In genomic region chr11:101225331-101226064, GRCm38 (mm10) we compare ENCODE assay signal across 8 mouse cellular contexts. TPM values are rescaled to one million over a fixed set of nuclear protein-coding genes. Genes with fewer than 3 reads are reported as not detected.
DNase-seq lines count a peak whose midpoint lies in the region; ATAC-seq and TF ChIP-seq lines count a peak whose summit lies in the region.

No protein-coding gene starts in this region.

- H3K4me1 ChIP-seq in embryonic fibroblast, embryonic 13.5 days (ENCODE audit: control insufficient read depth, insufficient read depth, low read length) = no peaks in the 10 kb centered on the region; the same call in 1 of the 2 replicates
- H3K4me1 ChIP-seq in limb, embryonic 13.5 days = peaks cover 20% of the 10 kb centered on the region
- H3K4me1 ChIP-seq in neural tube, embryonic 14.5 days (ENCODE audit: control insufficient read depth, insufficient read depth, low read length) = peaks cover 4% of the 10 kb centered on the region; the same call in 1 of the 2 replicates

- no peaks in the 10 kb centered on the region for H3K27me3 ChIP-seq in limb, embryonic 13.5 days
- H3K27me3 ChIP-seq in neural tube, embryonic 14.5 days (ENCODE audit: control insufficient read depth, insufficient read depth, low read length) = no peaks in the 10 kb centered on the region

- no peaks in the 10 kb centered on the region for H3K36me3 ChIP-seq in limb, embryonic 13.5 days
- no peaks in the 10 kb centered on the region for H3K36me3 ChIP-seq in neural tube, embryonic 14.5 days (ENCODE audit: control insufficient read depth, insufficient read depth, low read length)

- H3K4me3 ChIP-seq in left cerebral cortex, adult 2 months = peak overlapping the region; percentile 85
- H3K4me3 ChIP-seq in embryonic fibroblast, embryonic 13.5 days (ENCODE audit: insufficient read depth, low read length) = peak overlapping the region; percentile 49
- peak overlapping the region; percentile 87 for H3K4me3 ChIP-seq in limb, embryonic 13.5 days
- H3K4me3 ChIP-seq in neural tube, embryonic 14.5 days (ENCODE audit: low read depth, low read length) = peak overlapping the region; percentile 82

- ATAC-seq in limb, embryonic 13.5 days (ENCODE audit: low FRiP score, low read depth) = no peak
- ATAC-seq in neural tube, embryonic 14.5 days (ENCODE audit: low read depth) = no peak

- no peaks in the 10 kb centered on the region for H3K9me3 ChIP-seq in limb, embryonic 13.5 days
- no peaks in the 10 kb centered on the region for H3K9me3 ChIP-seq in neural tube, embryonic 14.5 days (ENCODE audit: control insufficient read depth, low read length)

- intact Hi-C loops in left cerebral cortex, adult 2 months (cut with DNase I) = no loop called here
- intact Hi-C loops in left cerebral cortex, postnatal 36 days (cut with DNase I) = no loop called here

- WGBS in limb, embryonic 13.5 days = 20% methylated on average over 25 of the region's 25 CpGs
- WGBS in neural tube, embryonic 14.5 days = 20% methylated on average over 25 of the region's 25 CpGs

- H3K4me2 ChIP-seq in limb, embryonic 13.5 days (replicated peaks) = peak overlapping the region; percentile 80
- peak overlapping the region; percentile 92 for H3K4me2 ChIP-seq in neural tube, embryonic 14.5 days (ENCODE audit: low read depth, low read length)

- peak overlapping the region; percentile 83 for H3K9ac ChIP-seq in limb, embryonic 13.5 days
- peak overlapping the region; percentile 76 for H3K9ac ChIP-seq in neural tube, embryonic 14.5 days (replicated peaks; ENCODE audit: low read depth, low read length)

- no peak for DNase-seq in left cerebral cortex, adult 2 months (ENCODE audit: extremely low spot score in 1 of 2, low spot score in 2 of 2)
- DNase-seq in left cerebral cortex, postnatal 36 days (ENCODE audit: low spot score in 2 of 2) = no peak
- no peak for DNase-seq in thymus, postnatal 36 days
- DNase-seq in left cerebral cortex, adult 18-20 months (ENCODE audit: low spot score in 2 of 2) = no peak
- no peak for DNase-seq in thymus, postnatal 14 days

- TF ChIP-seq POLR2A in embryonic fibroblast, embryonic 13.5 days (IDR thresholded peaks at IDR 0.05; ENCODE audit: low read depth, low read length) = no peak

- peak overlapping the region; percentile 80 for H3K27ac ChIP-seq in left cerebral cortex, adult 2 months
- H3K27ac ChIP-seq in embryonic fibroblast, embryonic 13.5 days (ENCODE audit: insufficient read depth, low read length) = no peak overlapping the region
- H3K27ac ChIP-seq in limb, embryonic 13.5 days = no peak overlapping the region
- H3K27ac ChIP-seq in neural tube, embryonic 14.5 days (ENCODE audit: low read depth, low read length) = peak overlapping the region; percentile 39

- TF ChIP-seq CTCF in left cerebral cortex, adult 2 months (IDR thresholded peaks at IDR 0.05) = no peak
- TF ChIP-seq CTCF in embryonic fibroblast, embryonic 13.5 days (IDR thresholded peaks at IDR 0.05; ENCODE audit: borderline replicate concordance, insufficient read depth, low read length) = no peak

RNA-seq across cellular contexts. Expression of gene Ezh1, which starts 0.8 kb away (rescaled TPM):
- total RNA-seq in left cerebral cortex, adult 2 months (2021) = 10 to 100 TPM; 56.9 to 62.1 TPM
- total RNA-seq in left cerebral cortex, postnatal 36 days (2021) = 10 to 100 TPM; 47.8 to 52.1 TPM
- 13.9 and 14.4 TPM in 2 replicates for polyA plus RNA-seq in embryonic fibroblast, embryonic 13.5 days (2011; ENCODE audit: insufficient read length, low read depth, missing spikeins)
- 14.6 and 17.5 TPM in 2 replicates for polyA plus RNA-seq in limb, embryonic 13.5 days (2015; fragmentation: Nextera tagmentation; extraction: Ambion mirVana)
- polyA plus RNA-seq in neural tube, embryonic 14.5 days (2014; fragmentation: Nextera tagmentation; extraction: Ambion mirVana) = 28.4 and 30.7 TPM in 2 replicates
- total RNA-seq in left cerebral cortex, adult 18-20 months (2021) = 10 to 100 TPM; 55.7 to 62.7 TPM

RNA-seq across cellular contexts. Expression of gene Ramp2, which starts 20.3 kb away (rescaled TPM):
- 10 to 100 TPM; 35.7 to 40.8 TPM for total RNA-seq in left cerebral cortex, adult 2 months (2021)
- 10 to 100 TPM; 33.2 to 39.4 TPM for total RNA-seq in left cerebral cortex, postnatal 36 days (2021)
- 2.3 and 2.7 TPM in 2 replicates for polyA plus RNA-seq in embryonic fibroblast, embryonic 13.5 days (2011; ENCODE audit: insufficient read length, low read depth, missing spikeins)
- 72.9 and 74.7 TPM in 2 replicates for polyA plus RNA-seq in limb, embryonic 13.5 days (2015; fragmentation: Nextera tagmentation; extraction: Ambion mirVana)
- 63.1 and 103 TPM in 2 replicates for polyA plus RNA-seq in neural tube, embryonic 14.5 days (2014; fragmentation: Nextera tagmentation; extraction: Ambion mirVana)
- total RNA-seq in left cerebral cortex, adult 18-20 months (2021) = 10 to 100 TPM; 31.4 to 37.8 TPM

RNA-seq across cellular contexts. Expression of gene Vps25, which starts 28.0 kb away (rescaled TPM):
- 10 to 100 TPM; 59.3 to 61.0 TPM for total RNA-seq in left cerebral cortex, adult 2 months (2021)
- total RNA-seq in left cerebral cortex, postnatal 36 days (2021) = 10 to 100 TPM; 62.0 to 63.0 TPM
- 99.4 and 135 TPM in 2 replicates for polyA plus RNA-seq in embryonic fibroblast, embryonic 13.5 days (2011; ENCODE audit: insufficient read length, low read depth, missing spikeins)
- 104 and 109 TPM in 2 replicates for polyA plus RNA-seq in limb, embryonic 13.5 days (2015; fragmentation: Nextera tagmentation; extraction: Ambion mirVana)
- 121 and 134 TPM in 2 replicates for polyA plus RNA-seq in neural tube, embryonic 14.5 days (2014; fragmentation: Nextera tagmentation; extraction: Ambion mirVana)
- 10 to 100 TPM; 56.8 to 65.8 TPM for total RNA-seq in left cerebral cortex, adult 18-20 months (2021)

RNA-seq across cellular contexts. Expression of gene Wnk4, which starts 34.9 kb away (rescaled TPM):
- total RNA-seq in left cerebral cortex, adult 2 months (2021) = 1 to 10 TPM; 4.5 to 8.0 TPM
- 1 to 10 TPM; 4.3 to 8.4 TPM for total RNA-seq in left cerebral cortex, postnatal 36 days (2021)
- polyA plus RNA-seq in embryonic fibroblast, embryonic 13.5 days (2011; ENCODE audit: insufficient read length, low read depth, missing spikeins) = 1.8 and 2.0 TPM in 2 replicates
- polyA plus RNA-seq in limb, embryonic 13.5 days (2015; fragmentation: Nextera tagmentation; extraction: Ambion mirVana) = 8.5 and 10.2 TPM in 2 replicates
- polyA plus RNA-seq in neural tube, embryonic 14.5 days (2014; fragmentation: Nextera tagmentation; extraction: Ambion mirVana) = 4.2 and 5.9 TPM in 2 replicates
- total RNA-seq in left cerebral cortex, adult 18-20 months (2021) = 1 to 10 TPM; 7.0 to 8.8 TPM

RNA-seq across cellular contexts. Expression of gene Ccr10, which starts 50.3 kb away (rescaled TPM):
- total RNA-seq in left cerebral cortex, adult 2 months (2021) = under 1 TPM in 1 of 2 experiments, not detected in 1; 0.38 TPM
- total RNA-seq in left cerebral cortex, postnatal 36 days (2021) = under 1 TPM in 1 of 2 experiments, not detected in 1; 0.37 TPM
- polyA plus RNA-seq in embryonic fibroblast, embryonic 13.5 days (2011; ENCODE audit: insufficient read length, low read depth, missing spikeins) = not detected in 2 replicates
- polyA plus RNA-seq in limb, embryonic 13.5 days (2015; fragmentation: Nextera tagmentation; extraction: Ambion mirVana) = 0.10 TPM in 1 of 2 replicates, not detected in the other
- 0.12 and 0.30 TPM in 2 replicates for polyA plus RNA-seq in neural tube, embryonic 14.5 days (2014; fragmentation: Nextera tagmentation; extraction: Ambion mirVana)
- total RNA-seq in left cerebral cortex, adult 18-20 months (2021) = under 1 TPM in 1 of 2 experiments, not detected in 1; 0.28 TPM

Comparison
In these comparisons a context has a peak if more than half of its experiments do, and no peak if none do; other contexts are left out.
1. H3K27ac ChIP-seq: peak in left cerebral cortex, adult 2 months (single experiment) and neural tube, embryonic 14.5 days (single experiment); none in embryonic fibroblast, embryonic 13.5 days (single experiment) and limb, embryonic 13.5 days (single experiment).
2. Peak in every context shown above with its lines, with median percentiles within 50 percentile points of each other: H3K4me3 ChIP-seq.